Mouse (Mus musculus): Measurements from ENCODE around the gene Zfp384.
"Not testable (repeated sequence)": the region's sequence is repeated elsewhere in the genome, so short reads cannot be mapped to it uniquely, and the experiment has no call there.

Gene Zfp384

DNA sequence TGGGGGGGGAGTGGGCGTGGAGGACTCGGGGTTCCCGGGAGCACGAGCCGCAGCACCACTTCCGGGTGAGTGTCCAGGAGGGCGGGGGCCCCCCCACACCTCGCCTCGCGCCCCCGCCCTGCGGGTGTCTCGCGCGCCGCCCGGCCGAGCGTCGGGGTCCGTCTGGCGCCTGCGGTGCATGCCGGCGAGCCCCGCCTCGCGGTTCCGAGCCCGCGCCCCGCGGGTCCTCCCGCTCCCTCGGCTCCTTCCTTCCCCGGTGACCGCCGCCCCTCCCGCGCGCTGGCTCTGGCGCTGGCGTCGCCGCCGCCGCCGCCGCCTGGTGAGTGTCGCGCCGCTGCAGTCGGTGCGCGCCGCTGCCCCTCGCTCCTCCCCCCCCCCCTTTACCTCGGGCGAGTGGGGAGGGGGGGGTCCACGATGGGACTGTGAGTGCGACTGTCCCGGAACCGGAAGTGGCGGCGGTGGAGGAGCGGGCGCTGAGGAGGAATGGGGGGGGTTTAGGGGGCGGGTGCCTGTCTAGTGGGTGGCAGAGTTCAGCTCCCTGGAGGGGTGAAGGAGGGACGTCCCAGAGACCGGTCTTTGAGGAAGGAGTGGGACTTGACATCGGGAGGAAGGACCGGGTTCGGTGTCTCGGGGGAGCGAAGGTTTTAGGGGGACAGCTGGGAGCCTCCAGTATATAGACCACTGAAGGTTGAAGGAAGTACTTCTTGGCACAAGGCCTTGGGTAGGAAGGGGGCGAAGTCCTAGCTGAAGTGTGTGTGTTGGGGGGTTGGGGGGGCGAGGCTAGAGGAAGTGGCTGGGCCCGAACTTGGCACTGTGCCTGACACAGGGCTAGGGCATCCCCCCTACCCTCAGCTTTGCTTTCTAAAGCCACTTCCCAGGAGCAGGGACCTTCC is 482 bp downstream of the Zfp384 start:
- in situ Hi-C loops (cut with MboI, MseI), result loop anchor here (5.0 kb wide), 1 partner anchor 72 kb away; no protein-coding TSS in a partner anchor

DNA sequence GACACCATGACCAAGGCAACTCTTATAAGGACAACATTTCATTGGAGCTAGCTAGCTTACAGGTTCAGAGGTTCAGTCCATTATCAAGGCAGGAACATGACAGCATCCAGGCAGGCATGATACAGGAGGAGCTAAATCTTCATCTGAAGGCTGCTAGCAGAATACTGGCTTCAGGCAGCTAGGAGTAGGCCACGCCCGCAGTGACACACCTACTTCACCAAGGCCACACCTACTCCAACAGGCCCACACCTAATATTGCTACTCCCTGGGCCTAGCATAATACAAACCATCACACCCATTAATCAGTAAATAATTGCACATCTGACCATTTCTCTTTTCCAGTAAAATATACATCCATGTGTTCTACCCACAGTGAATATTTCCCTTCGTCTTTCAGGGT is 8.7 kb downstream of the Zfp384 start:
- in situ Hi-C loops (cut with MboI, MseI), result no loop called here

DNA sequence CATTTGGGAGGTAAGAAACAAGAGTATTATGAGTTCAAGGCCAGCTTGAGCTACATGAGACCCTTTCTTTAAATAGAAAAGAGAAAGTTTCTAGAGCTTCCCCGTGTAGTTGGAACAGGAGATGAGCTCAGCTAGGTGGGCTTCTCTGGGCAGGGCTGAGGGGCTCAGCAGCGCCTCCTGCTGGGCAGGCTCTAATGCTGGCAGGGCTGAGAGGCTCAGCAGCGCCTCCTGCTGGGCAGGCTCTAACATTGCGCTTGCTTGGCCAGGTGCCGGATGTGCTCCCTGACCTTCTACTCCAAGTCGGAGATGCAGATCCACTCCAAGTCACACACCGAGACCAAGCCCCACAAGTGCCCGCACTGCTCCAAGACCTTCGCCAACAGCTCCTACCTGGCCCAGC is 21.6 kb downstream of the Zfp384 start:
- in situ Hi-C loops (cut with MboI, MseI), result loop anchor here (10.0 kb wide), 1 partner anchor 176 kb away; the partner anchor contains the start of gene P3h3

DNA sequence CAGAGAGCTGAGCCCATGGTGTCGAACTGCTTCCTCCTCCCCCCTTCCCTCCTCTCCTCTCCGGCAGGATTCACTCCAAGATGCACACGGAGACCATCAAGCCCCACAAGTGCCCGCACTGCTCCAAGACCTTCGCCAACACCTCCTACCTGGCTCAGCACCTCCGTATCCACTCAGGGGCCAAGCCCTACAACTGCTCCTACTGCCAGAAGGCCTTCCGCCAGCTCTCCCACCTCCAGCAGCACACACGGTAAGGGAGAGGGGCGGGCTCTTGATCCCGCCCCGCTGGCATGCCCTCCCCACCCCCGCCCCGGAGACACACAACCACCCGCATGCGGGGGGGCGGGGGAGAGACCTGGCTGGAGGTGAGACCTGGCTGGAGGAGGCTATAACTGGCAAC is 22.7 kb downstream of the Zfp384 start:
- in situ Hi-C loops (cut with MboI, MseI), result loop anchor here (10.0 kb wide), 1 partner anchor 177 kb away; the partner anchor contains the start of gene P3h3

DNA sequence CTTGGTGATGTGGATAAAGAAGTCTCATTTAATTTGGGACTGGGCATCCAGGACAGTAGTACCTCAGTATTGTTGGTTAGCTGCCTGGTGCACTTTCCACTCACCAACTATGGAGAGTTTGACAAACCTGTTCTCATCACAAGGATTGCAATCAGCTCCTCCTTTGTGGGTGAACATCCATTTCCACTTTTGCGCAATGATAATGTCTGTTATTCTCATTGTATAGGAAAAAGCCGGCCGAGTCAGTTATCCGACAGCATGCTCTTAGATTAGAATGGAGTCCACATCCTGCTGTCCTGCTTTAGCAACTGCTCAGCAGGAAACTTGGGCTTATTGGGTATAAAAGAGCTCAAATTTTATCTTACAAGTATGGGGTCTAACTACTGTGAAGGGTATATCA is 29.7 kb downstream of the Zfp384 start:
- in situ Hi-C loops (cut with MboI, MseI), result loop anchor here (10.0 kb wide), 1 partner anchor 184 kb away; the partner anchor contains the start of gene P3h3

DNA sequence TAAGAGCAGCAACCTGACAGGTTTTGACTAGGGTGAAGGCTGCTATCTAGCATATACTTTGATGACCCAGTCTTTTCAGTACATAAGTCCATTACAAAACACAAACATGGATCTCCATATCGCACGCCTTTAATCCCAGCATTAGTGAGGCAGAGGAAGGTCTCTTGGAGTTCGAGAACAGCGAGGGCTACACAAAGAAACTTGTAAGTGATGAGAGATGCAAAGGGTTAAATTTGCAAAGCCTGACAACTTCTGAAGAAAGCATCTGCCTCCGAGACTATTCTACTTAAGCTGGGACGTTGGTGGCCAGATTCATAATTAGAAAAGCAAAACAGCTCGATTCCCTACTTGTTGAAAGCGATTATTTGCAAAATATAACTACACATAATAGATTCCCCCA is 30.2 kb downstream of the Zfp384 start:
- in situ Hi-C loops (cut with MboI, MseI), result loop anchor here (10.0 kb wide), 1 partner anchor 184 kb away; the partner anchor contains the start of gene P3h3

DNA sequence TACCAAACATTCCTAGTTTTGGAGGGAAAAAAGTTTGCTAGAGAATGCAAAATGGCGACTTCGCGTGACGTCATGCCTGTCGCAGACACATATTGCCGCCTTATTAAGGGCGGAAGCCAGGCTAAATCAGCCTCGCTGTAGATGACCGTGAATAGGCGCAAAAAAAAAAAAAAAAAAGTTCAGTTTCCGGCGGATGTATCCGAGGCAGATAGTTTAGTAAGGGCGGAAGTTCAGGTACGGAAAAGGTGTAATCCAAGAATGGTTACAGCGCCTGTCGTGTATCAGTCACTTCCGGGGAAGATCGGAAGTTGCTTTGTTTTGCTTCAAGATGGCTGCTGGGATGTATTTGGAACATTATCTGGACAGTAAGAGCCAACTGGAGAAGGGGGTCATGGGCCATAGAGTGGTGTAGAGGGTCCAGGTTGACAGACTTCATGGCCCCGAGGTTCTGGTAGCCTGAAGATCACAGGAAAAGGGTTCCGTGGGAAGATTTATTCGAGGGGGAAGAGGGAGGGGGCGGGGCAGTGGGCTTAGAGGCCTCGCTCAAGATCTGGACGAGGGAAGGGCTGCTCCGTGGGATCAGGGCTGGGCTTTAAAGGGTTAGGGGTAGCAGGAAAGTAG is 30.7 kb downstream of the Zfp384 start, which contains the start of gene Ing4:
Gene Ing4 (plus strand): TSS at position 228 of the 621 bp plus-strand sequence.
- in situ Hi-C loops (cut with MboI, MseI), result loop anchor here (10.0 kb wide), 1 partner anchor 185 kb away; the partner anchor contains the start of gene P3h3

DNA sequence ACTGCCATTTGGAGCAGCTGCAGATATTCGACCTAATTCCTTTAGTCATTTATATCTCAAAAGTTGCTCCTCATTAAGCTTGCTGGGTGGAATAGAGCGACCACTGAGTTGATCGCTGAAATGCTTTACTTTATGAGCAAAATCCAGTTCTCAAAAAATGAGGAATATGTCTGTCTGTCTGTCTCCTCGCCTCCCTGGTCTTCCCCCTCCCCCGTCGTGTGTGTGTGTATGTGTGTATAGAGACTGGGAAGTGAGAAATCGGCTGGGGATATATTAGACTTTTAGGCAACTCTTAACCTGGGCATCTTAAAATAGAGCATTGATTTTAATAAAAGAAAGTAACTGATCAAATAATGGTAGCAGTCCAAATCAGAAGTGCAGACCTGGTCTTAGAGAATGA is 31.3 kb downstream of the Zfp384 start:
- in situ Hi-C loops (cut with MboI, MseI), result no loop called here

DNA sequence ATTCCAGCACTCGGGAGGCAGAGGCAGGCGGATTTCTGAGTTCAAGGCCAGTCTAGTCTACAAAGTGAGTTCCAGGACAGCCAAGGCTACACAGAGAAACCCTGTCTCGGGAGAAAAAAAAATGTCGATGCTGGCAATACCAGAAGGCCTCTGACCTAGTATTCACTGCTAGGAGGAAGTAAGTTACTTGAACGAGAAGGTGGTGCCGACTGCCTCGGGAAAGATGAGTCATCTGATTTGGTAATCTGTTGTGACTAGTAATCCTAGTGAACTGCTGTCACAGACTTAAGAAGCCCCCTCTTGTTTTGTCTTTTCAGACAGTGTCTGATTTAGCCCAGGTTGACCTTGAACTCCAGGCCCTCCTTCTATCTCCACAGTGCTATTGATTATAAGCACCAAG is 32.1 kb downstream of the Zfp384 start:
- in situ Hi-C loops (cut with MboI, MseI), result no loop called here

DNA sequence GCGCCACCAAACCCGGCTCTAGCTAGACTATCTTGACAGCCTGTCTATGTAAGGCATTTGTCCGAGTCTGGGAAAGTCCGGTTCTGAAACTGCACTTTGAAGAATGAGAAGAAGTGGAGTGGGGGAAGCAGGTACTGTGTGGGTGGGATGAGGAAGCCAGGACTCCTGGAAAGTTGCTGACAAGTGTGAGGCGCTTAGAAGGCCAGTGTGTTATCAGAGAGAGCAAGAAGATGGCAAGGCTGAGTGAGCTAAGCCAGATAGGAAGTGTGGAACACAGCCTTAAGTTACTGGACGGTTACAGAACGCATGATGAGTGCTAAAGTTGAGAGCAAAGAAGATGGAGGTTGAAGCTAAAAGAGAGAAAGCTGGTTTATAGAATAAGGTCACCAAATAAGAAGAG is 33.1 kb downstream of the Zfp384 start:
- in situ Hi-C loops (cut with MboI, MseI), result no loop called here

DNA sequence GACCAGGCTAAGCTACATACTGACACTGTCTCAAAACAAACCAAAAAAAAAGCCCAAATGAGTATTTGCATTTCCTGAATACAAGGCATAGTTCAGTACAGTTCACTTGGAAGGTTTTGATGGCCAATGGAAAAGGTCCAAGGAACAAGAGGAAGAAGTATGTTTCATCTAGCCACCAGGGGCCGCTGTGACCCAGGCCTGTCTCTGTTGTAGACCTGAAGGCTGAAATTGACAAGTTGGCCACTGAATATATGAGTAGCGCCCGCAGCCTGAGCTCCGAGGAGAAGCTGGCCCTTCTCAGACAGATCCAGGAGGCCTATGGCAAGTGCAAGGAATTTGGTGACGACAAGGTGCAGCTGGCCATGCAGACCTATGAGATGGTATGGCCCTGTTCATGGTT is 37.7 kb downstream of the Zfp384 start:
- in situ Hi-C loops (cut with MboI, MseI), result loop anchor here (5.0 kb wide), 1 partner anchor 36 kb away; no protein-coding TSS in a partner anchor

DNA sequence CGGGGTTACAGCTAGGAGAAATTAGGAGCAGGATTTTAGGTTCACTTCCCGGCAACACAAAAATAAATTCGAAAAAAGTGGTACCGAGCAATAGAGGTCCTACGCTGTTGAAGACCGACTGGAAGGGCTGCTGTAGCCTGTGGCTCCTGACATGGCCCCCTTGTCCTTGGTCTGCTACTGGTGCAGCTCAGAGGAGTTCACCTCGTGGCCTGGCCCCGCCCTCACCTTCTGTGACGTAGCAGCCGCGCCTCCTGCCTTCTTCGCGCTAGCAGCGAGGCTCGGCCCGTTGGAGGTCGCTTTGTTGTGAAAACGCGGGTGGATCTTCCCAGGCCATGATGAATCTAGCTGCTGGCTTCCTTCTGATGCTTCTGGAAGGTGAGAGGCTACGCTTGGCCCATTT is 40.7 kb downstream of the Zfp384 start, which contains the start of gene Acrbp:
Gene Acrbp (plus strand): TSS at position 12 of the 400 bp plus-strand sequence.
- in situ Hi-C loops (cut with MboI, MseI), result loop anchor here (5.0 kb wide), 1 partner anchor 33 kb away; no protein-coding TSS in a partner anchor

DNA sequence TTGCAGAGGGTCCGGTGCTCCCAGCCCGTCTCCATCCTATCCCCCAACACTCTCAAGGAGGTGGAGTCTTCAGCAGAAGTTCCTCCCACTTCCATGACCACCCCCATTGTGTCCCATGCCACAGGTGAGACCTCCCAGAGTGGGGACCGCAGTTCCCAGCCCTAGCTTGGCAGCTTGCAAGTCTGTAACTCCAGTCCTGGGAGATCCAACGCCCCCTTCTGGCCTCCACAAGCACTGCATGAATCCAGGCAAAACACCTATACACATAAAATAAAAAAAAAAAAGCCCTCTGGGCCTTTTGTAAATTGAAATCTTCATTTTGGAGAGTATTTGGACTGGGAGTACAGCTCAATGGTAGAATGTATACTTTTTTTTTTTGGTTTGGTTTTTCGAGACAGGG is 42.3 kb downstream of the Zfp384 start:
- in situ Hi-C loops (cut with MboI, MseI), result no loop called here

DNA sequence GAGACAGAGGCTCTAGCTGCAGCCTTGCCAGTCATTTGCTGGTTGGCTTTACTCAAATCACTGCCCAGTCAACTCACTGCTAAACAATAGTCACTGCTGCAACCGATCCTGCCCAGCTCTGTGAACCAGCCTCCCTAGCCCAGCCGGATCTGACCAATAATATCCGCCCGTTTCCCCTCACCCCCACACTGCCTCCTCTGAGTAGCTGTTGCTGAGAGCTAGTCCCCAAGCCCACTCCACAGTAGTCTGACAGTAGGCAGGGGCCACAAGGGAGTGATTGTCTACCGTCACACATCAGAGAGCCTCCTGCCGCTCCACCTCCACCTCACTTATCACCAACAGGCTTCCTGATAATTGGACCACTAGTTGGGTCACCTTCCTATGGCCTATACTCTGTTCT is 52.5 kb downstream of the Zfp384 start:
- in situ Hi-C loops (cut with MboI, MseI), result no loop called here

DNA sequence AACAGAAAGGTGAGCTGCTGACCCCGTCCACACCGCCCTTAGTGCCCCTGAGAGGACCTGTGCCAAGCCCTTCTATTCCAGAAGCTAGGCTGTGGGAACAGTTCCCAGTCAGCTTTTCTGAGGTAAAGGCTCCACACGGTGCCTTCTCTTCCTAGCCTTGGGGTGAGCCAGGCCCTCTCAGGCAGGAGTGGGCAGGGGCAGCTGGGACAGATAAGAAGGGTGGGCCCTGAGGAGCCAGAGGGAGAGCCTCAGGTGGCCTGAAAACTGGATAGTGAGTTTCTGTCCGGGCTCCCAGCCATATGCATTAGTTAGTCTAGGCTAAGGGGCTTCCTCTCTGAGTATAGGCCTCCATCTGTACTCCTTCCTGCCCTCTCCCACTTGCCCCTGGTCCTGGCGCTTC is 53.6 kb downstream of the Zfp384 start:
- in situ Hi-C loops (cut with MboI, MseI), result no loop called here

DNA sequence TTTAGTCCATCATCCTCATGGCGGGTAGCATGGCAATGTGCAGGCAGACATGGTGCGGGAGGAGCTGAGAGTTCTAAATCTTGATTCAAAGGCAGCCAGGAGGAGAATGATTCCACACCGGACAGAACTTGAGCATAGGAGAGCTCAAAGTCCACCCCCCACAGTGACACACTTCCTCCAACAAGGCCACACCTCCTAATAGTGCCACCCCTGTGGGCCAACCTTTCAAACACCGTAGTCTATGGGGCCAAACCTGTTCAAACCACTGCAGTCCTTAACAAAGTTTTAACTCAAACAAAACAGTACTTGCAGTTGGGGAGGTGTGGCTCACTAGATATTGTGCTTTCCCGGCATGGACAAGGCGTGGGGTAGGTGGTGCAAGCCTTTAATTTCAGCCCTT is 55.0 kb downstream of the Zfp384 start:
- in situ Hi-C loops (cut with MboI, MseI), result no loop called here

DNA sequence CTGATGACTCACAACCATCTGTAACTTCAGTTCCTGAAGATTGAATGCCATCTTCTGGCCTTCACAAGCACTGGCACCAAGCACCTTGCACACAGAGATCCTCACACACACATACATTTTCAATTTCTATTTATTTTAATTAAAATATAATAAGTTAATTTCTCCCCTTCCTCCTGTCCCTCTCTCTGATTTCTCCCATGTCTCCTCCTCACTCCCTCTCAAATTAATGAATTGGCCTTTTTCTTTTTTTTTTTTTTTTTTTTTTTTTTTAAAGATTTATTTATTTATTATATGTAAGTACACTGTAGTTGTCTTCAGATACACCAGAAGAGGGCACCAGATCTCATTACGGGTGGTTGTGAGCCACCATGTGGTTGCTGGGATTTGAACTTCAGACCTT is 56.3 kb downstream of the Zfp384 start:
- in situ Hi-C loops (cut with MboI, MseI), result not testable (repeated sequence)

DNA sequence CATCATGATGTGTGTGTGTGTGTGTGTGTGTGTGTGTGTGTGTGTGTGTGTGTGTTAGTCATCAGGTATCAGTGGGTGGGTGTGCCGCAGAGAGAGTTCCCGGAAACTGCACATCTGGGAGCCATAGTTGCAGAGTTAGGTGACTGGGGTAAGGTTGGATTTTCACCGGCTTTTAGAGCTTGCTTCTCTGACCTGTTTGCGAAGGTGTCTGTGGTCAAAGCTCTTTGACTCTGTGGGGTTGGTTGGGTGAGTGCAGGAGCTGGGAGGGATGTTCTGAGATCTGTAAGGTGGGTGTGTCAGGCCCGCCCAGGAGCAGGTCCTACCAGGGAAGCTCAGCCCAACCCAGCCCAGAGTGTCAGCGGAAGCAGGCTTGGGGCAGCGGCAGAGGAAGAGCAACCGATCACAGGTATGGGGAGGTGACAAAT is 58.6 kb downstream of the Zfp384 start, which contains the start of gene Lpar5:
Gene Lpar5 (plus strand): TSS at position 350 of the 425 bp plus-strand sequence.
- in situ Hi-C loops (cut with MboI, MseI), result no loop called here

DNA sequence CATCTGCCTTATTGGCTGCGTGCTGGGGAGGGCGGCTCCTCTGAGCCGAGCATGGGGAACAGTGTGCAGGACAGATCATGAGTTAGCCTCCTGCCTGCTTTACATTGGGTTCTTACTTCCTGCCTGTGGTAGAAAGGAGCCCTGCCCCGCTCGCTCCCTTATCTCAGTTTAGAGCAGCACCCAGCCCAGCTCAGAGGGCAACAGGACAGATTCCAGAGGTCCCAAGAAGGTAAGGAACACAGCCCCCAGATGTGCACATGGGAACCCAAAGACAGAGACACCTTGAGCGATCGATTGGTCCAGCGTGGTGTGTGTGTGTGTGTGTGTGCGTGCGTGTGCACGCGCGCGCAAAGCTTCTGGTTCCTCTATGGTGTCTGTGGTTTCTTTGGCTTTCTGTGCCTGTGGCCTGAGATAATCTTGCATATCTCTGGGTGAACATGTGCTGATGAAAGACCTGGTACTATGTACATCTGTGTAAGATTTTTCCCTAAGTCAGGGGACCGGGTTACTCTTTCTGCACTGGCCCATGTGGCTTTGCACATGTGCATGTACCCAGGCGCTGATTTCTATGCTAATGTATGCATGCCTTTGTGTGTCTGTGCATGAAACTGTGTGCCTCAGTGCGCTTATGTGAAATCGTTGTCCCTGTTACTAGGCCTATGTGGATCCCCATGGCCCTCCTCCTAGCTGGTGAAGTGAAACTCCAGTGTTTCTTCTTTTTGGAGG is 62.4 kb downstream of the Zfp384 start:
- in situ Hi-C loops (cut with MboI, MseI), result no loop called here

DNA sequence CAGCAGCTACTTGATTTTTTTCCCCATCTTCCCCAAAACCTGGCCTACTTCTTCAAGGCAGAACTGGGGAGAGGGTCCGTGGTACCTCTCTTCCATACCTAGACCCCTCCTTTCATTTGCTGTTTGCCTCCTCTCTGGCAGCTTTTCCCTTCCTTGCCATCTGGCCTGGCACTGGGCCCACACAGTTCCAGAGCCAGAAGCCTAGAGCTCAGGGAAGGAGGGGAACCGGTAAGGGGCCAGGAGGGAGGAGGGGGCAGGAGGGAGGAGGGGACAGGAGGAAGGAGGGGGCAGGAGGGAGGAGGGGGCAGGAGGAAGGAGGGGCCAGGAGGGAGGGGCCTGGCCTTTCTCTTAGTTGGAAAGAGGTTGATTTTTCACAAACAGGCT is 62.9 kb downstream of the Zfp384 start:
- in situ Hi-C loops (cut with MboI, MseI), result no loop called here

DNA sequence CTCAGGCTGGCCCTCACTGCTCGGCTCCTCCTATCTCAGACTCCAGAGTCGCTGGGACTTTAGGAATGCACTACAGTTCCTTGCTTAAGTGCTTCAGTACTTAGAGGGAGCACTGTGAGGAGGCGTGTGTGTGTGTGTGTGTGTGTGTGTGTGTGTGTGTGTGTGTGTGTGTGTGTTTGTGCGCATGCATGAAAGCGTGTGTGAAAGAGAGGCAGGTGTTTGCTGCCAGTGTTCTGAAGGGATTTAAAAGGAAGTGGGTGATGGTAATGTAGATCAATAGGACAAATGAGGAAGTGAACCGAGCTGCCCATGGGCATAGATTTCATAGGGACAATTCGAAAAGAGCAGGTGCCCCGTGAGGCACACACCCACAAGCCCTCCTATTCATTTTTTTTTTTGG is 64.9 kb downstream of the Zfp384 start:
- in situ Hi-C loops (cut with MboI, MseI), result no loop called here

DNA sequence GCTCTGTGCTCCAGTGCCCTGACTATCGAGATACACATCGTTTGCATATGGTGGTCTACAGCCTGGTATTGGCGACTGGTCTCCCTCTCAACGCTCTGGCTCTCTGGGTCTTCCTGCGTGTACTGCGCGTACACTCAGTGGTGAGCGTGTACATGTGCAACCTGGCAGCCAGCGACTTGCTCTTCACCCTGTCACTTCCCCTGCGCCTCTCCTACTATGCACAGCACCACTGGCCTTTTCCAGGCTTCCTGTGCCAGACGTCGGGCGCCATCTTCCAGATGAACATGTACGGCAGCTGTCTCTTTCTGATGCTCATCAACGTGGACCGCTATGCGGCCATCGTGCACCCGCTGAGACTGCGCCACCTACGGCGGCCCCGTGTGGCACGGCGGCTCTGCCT is 72.4 kb downstream of the Zfp384 start:
- in situ Hi-C loops (cut with MboI, MseI), result loop anchor here (5.0 kb wide), 1 partner anchor 34 kb away; the partner anchor contains the start of gene Acrbp

Data from T-helper 2 cell (primary cell).